Mouse (Mus musculus) megakaryocyte-erythroid progenitor cell, adult 5-6 weeks (primary cell): ENCODE measurements around the gene Arhgef40. TPM values are rescaled to one million over a fixed set of nuclear protein-coding genes. Genes with fewer than 3 reads are reported as not detected.

Source experiments
- ATAC-seq: replicated peaks from 2 replicates; pipeline ENCODE4 v1.8.0; 2016; ENCODE audit warnings: mild to moderate bottlenecking, inconsistent platforms; ENCODE audit not compliant: severe bottlenecking, poor library complexity, low FRiP score, low TSS enrichment
- total RNA-seq, 2 experiments: library from RNA; stranded (forward) in 1 of 2; stranded (reverse) in 1 of 2; fragments of 200-1000, 215-1000 nt in 1 of 2; fragments of >200 nt in 1 of 2; fragmentation: Nextera tagmentation in 1 of 2; gene quantifications; 2 replicates each; pipeline ENCODE4 v1.2.3; 2014 to 2017

Gene Arhgef40
- total RNA-seq, 2 experiments from 2014 or later: 35.5 to 39.4 TPM

- ATAC-seq: no peak
Observed at GRCm38 (mm10) chr14:51996866-51997265, 12.3 kb downstream of the Arhgef40 start.

- ATAC-seq: no peak
Observed at GRCm38 (mm10) chr14:51997483-51997882, 13.0 kb downstream of the Arhgef40 start.

GRCm38 (mm10) chr14:52003981-52004495, 19.5 kb downstream of the Arhgef40 start:
- ATAC-seq: no peak

GRCm38 (mm10) chr14:52005141-52005540, 20.6 kb downstream of the Arhgef40 start:
- ATAC-seq: no peak

GRCm38 (mm10) chr14:52005616-52006015, 21.1 kb downstream of the Arhgef40 start:
- ATAC-seq: no peak

- ATAC-seq: peak; percentile 31; the same call in 1 of the 2 replicates
Observed at GRCm38 (mm10) chr14:52006241-52006640, 21.7 kb downstream of the Arhgef40 start.

- ATAC-seq: no peak
Observed at GRCm38 (mm10) chr14:52006771-52007170, 22.3 kb downstream of the Arhgef40 start.

- peak; percentile 86 for ATAC-seq
Observed at GRCm38 (mm10) chr14:52008321-52009203, 24.0 kb downstream of the Arhgef40 start.

- no peak for ATAC-seq
Observed at GRCm38 (mm10) chr14:52009361-52009760, 24.8 kb downstream of the Arhgef40 start.

GRCm38 (mm10) chr14:52009841-52010240, 25.3 kb downstream of the Arhgef40 start:
- no peak for ATAC-seq

GRCm38 (mm10) chr14:52010446-52011111, 26.1 kb downstream of the Arhgef40 start:
- ATAC-seq: no peak

- ATAC-seq: no peak
Observed at GRCm38 (mm10) chr14:52011683-52012082, 27.2 kb downstream of the Arhgef40 start.

GRCm38 (mm10) chr14:52012085-52012484, 27.6 kb downstream of the Arhgef40 start:
- no peak for ATAC-seq

- no peak for ATAC-seq
Observed at GRCm38 (mm10) chr14:52012553-52012952, 28.0 kb downstream of the Arhgef40 start.

- ATAC-seq: no peak
Observed at GRCm38 (mm10) chr14:52013021-52013610, 28.6 kb downstream of the Arhgef40 start.

GRCm38 (mm10) chr14:52013771-52014219, 29.3 kb downstream of the Arhgef40 start:
- ATAC-seq: no peak

GRCm38 (mm10) chr14:52014271-52014760, 29.8 kb downstream of the Arhgef40 start:
- ATAC-seq: no peak

GRCm38 (mm10) chr14:52014761-52015311, 30.3 kb downstream of the Arhgef40 start:
- ATAC-seq: 0 out of 2 replicates have a peak, but pooled peaks have one; percentile 29

- ATAC-seq: no peak
Observed at GRCm38 (mm10) chr14:52015445-52016100, 31.1 kb downstream of the Arhgef40 start, which contains the start of gene Tmem253. Gene Tmem253 (plus strand): TSS chr14:52015658.
